Mouse (Mus musculus) kidney, postnatal 0 days (tissue): Measurements from ENCODE around the gene Slc35e4. TPM values are rescaled to one million over a fixed set of nuclear protein-coding genes. Genes with fewer than 3 reads are reported as not detected.
A peak's percentile ranks its signal among the peaks of the same experiment; 100 is the strongest.

Experiments used
- ATAC-seq: fragments of 200-750 bp; cut with Nextera tagmentation; replicated peaks from 2 replicates; pipeline ENCODE4 v1.8.0; 2017; ENCODE audit warnings: low read depth, moderate number of reproducible peaks, moderate TSS enrichment, moderate library complexity; ENCODE audit not compliant: low FRiP score
- DNase-seq: peaks from one replicate; pipeline ENCODE4 v3.0.0-alpha.2; 2016; ENCODE audit warnings: low spot score
- H3K27ac ChIP-seq: fragments of 300-500 bp; sonication (generic); 2 replicates; pipeline ENCODE4 v1.5.1; 2014; ENCODE audit warnings: mild to moderate bottlenecking
- H3K27me3 ChIP-seq: fragments of 300-500 bp; sonication (generic); 2 replicates; pipeline ENCODE4 v1.6.1; 2014; ENCODE audit warnings: low read length, mixed read lengths; ENCODE audit not compliant: insufficient read depth
- H3K36me3 ChIP-seq: fragments of 300-500 bp; sonication (generic); 2 replicates; pipeline ENCODE4 v1.6.1; 2014; ENCODE audit warnings: low read length, mixed read lengths; ENCODE audit not compliant: insufficient read depth
- H3K4me1 ChIP-seq: fragments of 300-500 bp; sonication (generic); replicated peaks from 2 replicates; pipeline ENCODE4 v1.6.1; 2014; ENCODE audit warnings: antibody characterized with exemption, low read length, mixed read lengths; ENCODE audit not compliant: insufficient read depth
- H3K4me2 ChIP-seq: fragments of 300-500 bp; sonication (generic); 2 replicates; pipeline ENCODE4 v1.6.1; 2014; ENCODE audit warnings: mild to moderate bottlenecking, low read length, moderate library complexity, mixed read lengths
- H3K4me3 ChIP-seq: fragments of 300-500 bp; sonication (generic); replicated peaks from 2 replicates; pipeline ENCODE4 v1.5.1; 2014; ENCODE audit warnings: low read depth, low read length
- H3K9ac ChIP-seq: fragments of 300-500 bp; sonication (generic); 2 replicates; pipeline ENCODE4 v1.6.1; 2014; ENCODE audit warnings: low read depth, low read length
- H3K9me3 ChIP-seq: fragments of 300-500 bp; sonication (generic); replicated peaks from 2 replicates; pipeline ENCODE4 v1.6.1; 2016; ENCODE audit warnings: low read length, inconsistent platforms, mixed read lengths
- CTCF ChIP-seq: IDR thresholded peaks from 2 replicates; pipeline ENCODE4 v1.5.1; 2016; ENCODE audit warnings: antibody characterized with exemption, low read depth, mild to moderate bottlenecking, moderate library complexity
- WGBS: fragments of 180-500 bp; shearing (Covaris S2); extraction: QIAGEN DNeasy Blood & Tissue Kit; methylation state at CpG from one replicate; pipeline ENCODE4 v1.1.7; 2014; 5-methylcytosine and 5-hydroxymethylcytosine counted together
- polyA plus RNA-seq: library from polyadenylated mRNA; unstranded; fragments of >200 nt; fragmentation: Nextera tagmentation; extraction: Ambion mirVana; gene quantifications from 2 replicates; pipeline ENCODE4 v1.2.1, GENCODE M21; 2015

The Slc35e4 gene
- polyA plus RNA-seq, 1 experiment from 2014 or later: 6.6 TPM

GRCm38 (mm10) chr11:3862661-3863453 lies 51.6 kb downstream of the Slc35e4 start:
- no peaks in the 10 kb centered on the region for H3K36me3 ChIP-seq
- DNase-seq (no peak), ATAC-seq (no peak)
- TF ChIP-seq CTCF: 0 out of 2 replicates have a peak, but pooled peaks have one; percentile 6
- H3K9me3 ChIP-seq: no peaks in the 10 kb centered on the region
- H3K4me1 ChIP-seq: no peaks in the 10 kb centered on the region
- WGBS: 74% methylated on average over 19 of the region's 19 CpGs
- no peak overlapping the region for H3K27ac ChIP-seq
- peak overlapping the region; percentile 28 for H3K4me3 ChIP-seq
- H3K9ac ChIP-seq: 0 out of 2 replicates have a peak overlapping the region, but pooled peaks have one; percentile 23
- H3K27me3 ChIP-seq: no peaks in the 10 kb centered on the region
- H3K4me2 ChIP-seq: peak overlapping the region; percentile 68

GRCm38 (mm10) chr11:3860361-3860760 lies 54.1 kb downstream of the Slc35e4 start:
- Histone ChIP-seq H3K36me3 (no peaks in the 10 kb centered on the region), H3K27me3 (no peaks in the 10 kb centered on the region), H3K9ac (no peak overlapping the region), H3K4me1 (no peaks in the 10 kb centered on the region), H3K4me3 (no peak overlapping the region), H3K9me3 (no peaks in the 10 kb centered on the region), H3K4me2 (no peak overlapping the region), H3K27ac (no peak overlapping the region)
- 54% methylated on average over 4 of the region's 4 CpGs for WGBS
- no peak for ATAC-seq
- DNase-seq: no peak
- TF ChIP-seq CTCF: no peak

- no peak overlapping the region for H3K4me2 ChIP-seq
- no peak overlapping the region for H3K9ac ChIP-seq
- no peak overlapping the region for H3K27ac ChIP-seq
- ATAC-seq (no peak), DNase-seq (no peak)
- H3K36me3 ChIP-seq: no peaks in the 10 kb centered on the region
- no peak overlapping the region for H3K4me3 ChIP-seq
- no peak for TF ChIP-seq CTCF
- no peaks in the 10 kb centered on the region for H3K27me3 ChIP-seq
- WGBS: 95% methylated on average over 4 of the region's 4 CpGs
- H3K4me1 ChIP-seq: no peaks in the 10 kb centered on the region
- no peaks in the 10 kb centered on the region for H3K9me3 ChIP-seq
Observed at GRCm38 (mm10) chr11:3859778-3860177, 54.7 kb downstream of the Slc35e4 start.

- DNase-seq: no peak
Observed at GRCm38 (mm10) chr11:3857902-3858301, 56.6 kb downstream of the Slc35e4 start.

More at GRCm38 (mm10) chr11:3857902-3858301, 56.6 kb downstream of the Slc35e4 start:
- H3K27me3 ChIP-seq: no peaks in the 10 kb centered on the region
- H3K9ac ChIP-seq: no peak overlapping the region
- WGBS: 73% methylated on average over 5 of the region's 5 CpGs
- ATAC-seq: no peak
- no peak for TF ChIP-seq CTCF
- H3K4me2 ChIP-seq: no peak overlapping the region
- H3K4me3 ChIP-seq: no peak overlapping the region
- no peaks in the 10 kb centered on the region for H3K4me1 ChIP-seq
- no peak overlapping the region for H3K27ac ChIP-seq
- H3K36me3 ChIP-seq: no peaks in the 10 kb centered on the region
- no peaks in the 10 kb centered on the region for H3K9me3 ChIP-seq

Other genes starting within 250 kb of the Slc35e4 start
- gene Osbp2, start 50.8 kb downstream of the Slc35e4 start, polyA plus RNA-seq: 1.3 and 1.9 TPM in 2 replicates
- 0.42 and 0.45 TPM in 2 replicates for gene 4921536K21Rik, start 19.6 kb downstream of the Slc35e4 start, polyA plus RNA-seq
- 10.1 and 10.7 TPM in 2 replicates for gene Dusp18, start 19.4 kb downstream of the Slc35e4 start, polyA plus RNA-seq
- 233 and 274 TPM in 2 replicates for gene Tcn2, start 17.5 kb upstream of the Slc35e4 start, polyA plus RNA-seq
- gene Pes1, start 49.3 kb upstream of the Slc35e4 start, polyA plus RNA-seq: 55.0 and 61.7 TPM in 2 replicates
- 0.61 and 1.2 TPM in 2 replicates for gene 4930556J24Rik, start 62.1 kb upstream of the Slc35e4 start, polyA plus RNA-seq
- gene Gal3st1, start 69.0 kb upstream of the Slc35e4 start, polyA plus RNA-seq: 26.2 and 30.3 TPM in 2 replicates
- gene Sec14l4, start 116.8 kb upstream of the Slc35e4 start, polyA plus RNA-seq: not detected in 2 replicates
- gene Sec14l3, start 150.2 kb upstream of the Slc35e4 start, polyA plus RNA-seq: not detected in 2 replicates
- 18.6 and 19.9 TPM in 2 replicates for gene Mtfp1, start 180.8 kb upstream of the Slc35e4 start, polyA plus RNA-seq
- gene Sec14l2, start 208.8 kb upstream of the Slc35e4 start, polyA plus RNA-seq: 1.3 and 1.4 TPM in 2 replicates
- gene Rnf215, start 220.5 kb upstream of the Slc35e4 start, polyA plus RNA-seq: 29.8 and 30.9 TPM in 2 replicates
- gene Ccdc157, start 245.6 kb upstream of the Slc35e4 start, polyA plus RNA-seq: 5.9 and 6.0 TPM in 2 replicates
- gene Sf3a1, start 245.7 kb upstream of the Slc35e4 start, polyA plus RNA-seq: 31.2 and 31.3 TPM in 2 replicates